10 mouse cellular contexts compared by ENCODE assay signal in the genomic region with DNA sequence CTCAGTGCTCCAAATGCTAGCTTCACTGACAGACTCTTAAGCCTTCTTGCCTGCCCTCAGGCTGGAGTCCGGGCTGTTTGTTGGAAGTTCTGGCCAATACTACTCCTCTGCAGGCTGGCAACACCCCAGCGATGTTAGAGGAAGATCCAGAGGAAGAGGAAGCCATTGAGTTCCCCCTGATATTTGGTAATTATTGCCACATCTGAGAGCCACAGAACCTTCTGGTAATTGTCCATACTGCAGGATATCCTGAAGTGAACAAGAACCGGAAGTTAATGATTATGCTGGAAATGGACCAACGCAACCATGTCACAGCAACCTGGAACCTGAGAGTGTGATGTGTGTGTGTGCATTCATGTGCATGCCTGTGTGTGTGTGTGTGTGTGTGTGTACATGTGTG.
DNase-seq lines count a peak whose midpoint lies in the region; ATAC-seq and TF ChIP-seq lines count a peak whose summit lies in the region.
"Had no signal": no experiment of that assay in that cellular context is flagged by ENCODE, and none has a peak within 500 bp of the region (broad histone marks: within the 10 kb centered on the region; RNA-seq: fewer than 3 reads in every experiment).

No protein-coding gene starts in this region.

- no peak for ATAC-seq in cerebellum, adult (ENCODE audit: insufficient number of reproducible peaks, low FRiP score, low TSS enrichment)

- H3K27me3 ChIP-seq in cerebellum, adult 2 months (ENCODE audit: control insufficient read depth, insufficient read depth, low read length): no peaks in the 10 kb centered on the region
- H3K27me3 ChIP-seq in thymus, adult 2 months (ENCODE audit: control insufficient read depth, insufficient read depth, low read length): no peaks in the 10 kb centered on the region
- H3K27me3 ChIP-seq: forebrain, embryonic 15.5 days had no signal

- no peak for TF ChIP-seq CTCF in cerebellum, adult 2 months (IDR thresholded peaks at IDR 0.05; ENCODE audit: borderline replicate concordance, insufficient read depth, low read depth, low read length)
- no peak for TF ChIP-seq CTCF in thymus, adult 2 months (IDR thresholded peaks at IDR 0.05; ENCODE audit: borderline replicate concordance, control insufficient read depth, extremely low read depth, insufficient read depth, low read length, poor library complexity)

- no peak overlapping the region for H3K4me3 ChIP-seq in cerebellum, adult 2 months (replicated peaks; ENCODE audit: insufficient read depth, low read depth, low read length)
- H3K4me3 ChIP-seq in thymus, adult 2 months (ENCODE audit: control insufficient read depth, insufficient read depth, low read length): no peak overlapping the region
- H3K4me3 ChIP-seq: forebrain, embryonic 15.5 days had no signal

- TF ChIP-seq POLR2A in cerebellum, adult 2 months (IDR thresholded peaks at IDR 0.05; ENCODE audit: borderline replicate concordance, insufficient read depth, low read length): no peak
- no peak for TF ChIP-seq POLR2A in thymus, adult 2 months (IDR thresholded peaks at IDR 0.05; ENCODE audit: control insufficient read depth, extremely low read depth, insufficient read depth, low read length, poor library complexity)

- peak overlapping the region; percentile 37; the same call in 1 of the 2 replicates for H3K27ac ChIP-seq in cerebellum, adult 2 months (ENCODE audit: insufficient read depth, low read length)
- peak overlapping the region; percentile 42; the same call in 1 of the 2 replicates for H3K27ac ChIP-seq in thymus, adult 2 months (ENCODE audit: control insufficient read depth, insufficient read depth, low read length)
- H3K27ac ChIP-seq: forebrain, embryonic 15.5 days had no signal

- 53% methylated on average over 4 of the region's 4 CpGs for WGBS in cerebellum, adult 2 months
- 13% methylated on average over 4 of the region's 4 CpGs for WGBS in thymus, adult 2 months

- DNase-seq in cerebellum, adult 2 months: peak in 1 of 2 experiments; percentile 40
- DNase-seq in thymus, adult 2 months: no peak
- no peak for DNase-seq in thymus, adult 18-20 months
- peak; percentile 44 for DNase-seq in lung, postnatal 36 days
- DNase-seq in retina, embryonic 14.5 days (ENCODE audit: low spot score): no peak
- DNase-seq in right cerebral cortex, adult 18-20 months: no peak
- DNase-seq in retina, postnatal 1 day: no peak
- DNase-seq: kidney, adult 18-20 months had no signal

- no peaks in the 10 kb centered on the region for H3K36me3 ChIP-seq in thymus, adult 2 months (ENCODE audit: control insufficient read depth, insufficient read depth, low read length)
- H3K36me3 ChIP-seq: forebrain, embryonic 15.5 days had no signal

- peaks cover 11% of the 10 kb centered on the region; the same call in 1 of the 2 replicates for H3K4me1 ChIP-seq in cerebellum, adult 2 months (ENCODE audit: control insufficient read depth, insufficient read depth, low read length)
- peaks cover 6% of the 10 kb centered on the region for H3K4me1 ChIP-seq in thymus, adult 2 months (replicated peaks; ENCODE audit: control insufficient read depth, insufficient read depth, low read length)
